Mouse (Mus musculus): ENCODE data around the gene Lrp6. TPM values are rescaled to one million over a fixed set of nuclear protein-coding genes. Genes with fewer than 3 reads are reported as not detected.

Gene Lrp6
- polyA plus RNA-seq, 1 experiment, result 39.6 TPM

GRCm38 (mm10) chr6:134454093-134454492, 112.7 kb downstream of the Lrp6 start:
- peaks cover 16% of the 10 kb centered on the region for H3K36me3 ChIP-seq (ENCODE audit: control insufficient read depth, insufficient read depth, low read length)
- DNase-seq, result no peak
- WGBS, result 87% methylated on average over 1 of the region's 1 CpGs
- no peaks in the 10 kb centered on the region for H3K4me1 ChIP-seq (ENCODE audit: control insufficient read depth, insufficient read depth, low read length)
- no peak overlapping the region for H3K4me3 ChIP-seq (ENCODE audit: insufficient read depth, low read depth, low read length)
- H3K27ac ChIP-seq (ENCODE audit: insufficient read depth, low read depth, low read length), result no peak overlapping the region
- TF ChIP-seq POLR2A (IDR thresholded peaks at IDR 0.05; ENCODE audit: low read depth, low read length) (no peak), CTCF (conservative IDR thresholded peaks at IDR 0.05; ENCODE audit: insufficient read depth, insufficient read length, low read depth, low read length) (peak; percentile 50)
- H3K27me3 ChIP-seq (replicated peaks; ENCODE audit: control insufficient read depth, insufficient read depth, low read length), result no peaks in the 10 kb centered on the region

GRCm38 (mm10) chr6:134450661-134451119, 116.1 kb downstream of the Lrp6 start:
- Histone ChIP-seq H3K4me3 (ENCODE audit: insufficient read depth, low read depth, low read length) (no peak overlapping the region), H3K4me1 (ENCODE audit: control insufficient read depth, insufficient read depth, low read length) (no peaks in the 10 kb centered on the region), H3K27me3 (replicated peaks; ENCODE audit: control insufficient read depth, insufficient read depth, low read length) (no peaks in the 10 kb centered on the region), H3K36me3 (ENCODE audit: control insufficient read depth, insufficient read depth, low read length) (peaks cover 16% of the 10 kb centered on the region), H3K27ac (ENCODE audit: insufficient read depth, low read depth, low read length) (no peak overlapping the region)
- 48% methylated on average over 14 of the region's 14 CpGs for WGBS
- TF ChIP-seq POLR2A (IDR thresholded peaks at IDR 0.05; ENCODE audit: low read depth, low read length), result no peak
- TF ChIP-seq CTCF (conservative IDR thresholded peaks at IDR 0.05; ENCODE audit: insufficient read depth, insufficient read length, low read depth, low read length), result no peak
- DNase-seq, result no peak

GRCm38 (mm10) chr6:134449958-134450357, 116.8 kb downstream of the Lrp6 start:
- Histone ChIP-seq H3K27ac (ENCODE audit: insufficient read depth, low read depth, low read length) (no peak overlapping the region), H3K4me1 (ENCODE audit: control insufficient read depth, insufficient read depth, low read length) (no peaks in the 10 kb centered on the region), H3K4me3 (ENCODE audit: insufficient read depth, low read depth, low read length) (no peak overlapping the region), H3K36me3 (ENCODE audit: control insufficient read depth, insufficient read depth, low read length) (peaks cover 16% of the 10 kb centered on the region), H3K27me3 (replicated peaks; ENCODE audit: control insufficient read depth, insufficient read depth, low read length) (no peaks in the 10 kb centered on the region)
- no peak for DNase-seq
- TF ChIP-seq CTCF (conservative IDR thresholded peaks at IDR 0.05; ENCODE audit: insufficient read depth, insufficient read length, low read depth, low read length) (no peak), POLR2A (IDR thresholded peaks at IDR 0.05; ENCODE audit: low read depth, low read length) (no peak)
- 60% methylated on average over 11 of the region's 11 CpGs for WGBS

GRCm38 (mm10) chr6:134448451-134448850, 118.3 kb downstream of the Lrp6 start:
- no peak overlapping the region for H3K27ac ChIP-seq (ENCODE audit: insufficient read depth, low read depth, low read length)
- no peaks in the 10 kb centered on the region for H3K27me3 ChIP-seq (replicated peaks; ENCODE audit: control insufficient read depth, insufficient read depth, low read length)
- no peak overlapping the region for H3K4me3 ChIP-seq (ENCODE audit: insufficient read depth, low read depth, low read length)
- peaks cover 5% of the 10 kb centered on the region; the same call in 1 of the 2 replicates for H3K4me1 ChIP-seq (ENCODE audit: control insufficient read depth, insufficient read depth, low read length)
- no peak for TF ChIP-seq POLR2A (IDR thresholded peaks at IDR 0.05; ENCODE audit: low read depth, low read length)
- TF ChIP-seq CTCF (conservative IDR thresholded peaks at IDR 0.05; ENCODE audit: insufficient read depth, insufficient read length, low read depth, low read length), result no peak
- DNase-seq, result no peak
- peaks cover 14% of the 10 kb centered on the region for H3K36me3 ChIP-seq (ENCODE audit: control insufficient read depth, insufficient read depth, low read length)
- WGBS, result 91% methylated on average over 12 of the region's 12 CpGs

- peaks cover 3% of the 10 kb centered on the region for H3K36me3 ChIP-seq (ENCODE audit: control insufficient read depth, insufficient read depth, low read length)
- H3K27ac ChIP-seq (ENCODE audit: insufficient read depth, low read depth, low read length), result peak overlapping the region; percentile 71
- no peak for DNase-seq
- peaks cover 7% of the 10 kb centered on the region; the same call in 1 of the 2 replicates for H3K4me1 ChIP-seq (ENCODE audit: control insufficient read depth, insufficient read depth, low read length)
- TF ChIP-seq POLR2A (IDR thresholded peaks at IDR 0.05; ENCODE audit: low read depth, low read length), result no peak
- TF ChIP-seq CTCF (conservative IDR thresholded peaks at IDR 0.05; ENCODE audit: insufficient read depth, insufficient read length, low read depth, low read length), result no peak
- WGBS, result 72% methylated on average over 5 of the region's 5 CpGs
- H3K27me3 ChIP-seq (replicated peaks; ENCODE audit: control insufficient read depth, insufficient read depth, low read length), result no peaks in the 10 kb centered on the region
- H3K4me3 ChIP-seq (ENCODE audit: insufficient read depth, low read depth, low read length), result no peak overlapping the region
Measured at GRCm38 (mm10) chr6:134443925-134444324, 122.8 kb downstream of the Lrp6 start.

- H3K4me1 ChIP-seq (ENCODE audit: control insufficient read depth, insufficient read depth, low read length), result peaks cover 7% of the 10 kb centered on the region; the same call in 1 of the 2 replicates
- no peak overlapping the region for H3K4me3 ChIP-seq (ENCODE audit: insufficient read depth, low read depth, low read length)
- TF ChIP-seq POLR2A (IDR thresholded peaks at IDR 0.05; ENCODE audit: low read depth, low read length), result no peak
- TF ChIP-seq CTCF (conservative IDR thresholded peaks at IDR 0.05; ENCODE audit: insufficient read depth, insufficient read length, low read depth, low read length), result no peak
- H3K36me3 ChIP-seq (ENCODE audit: control insufficient read depth, insufficient read depth, low read length), result peaks cover 2% of the 10 kb centered on the region
- 25% methylated on average over 9 of the region's 9 CpGs for WGBS
- peak; percentile 77 for DNase-seq
- H3K27ac ChIP-seq (ENCODE audit: insufficient read depth, low read depth, low read length), result peak overlapping the region; percentile 71
- no peaks in the 10 kb centered on the region for H3K27me3 ChIP-seq (replicated peaks; ENCODE audit: control insufficient read depth, insufficient read depth, low read length)
Measured at GRCm38 (mm10) chr6:134443198-134443904, 123.4 kb downstream of the Lrp6 start.

GRCm38 (mm10) chr6:134442219-134442618, 124.5 kb downstream of the Lrp6 start:
- WGBS, result 81% methylated on average over 5 of the region's 5 CpGs
- H3K36me3 ChIP-seq (ENCODE audit: control insufficient read depth, insufficient read depth, low read length), result peaks cover 2% of the 10 kb centered on the region
- no peak overlapping the region for H3K27ac ChIP-seq (ENCODE audit: insufficient read depth, low read depth, low read length)
- no peak for DNase-seq
- peaks cover 7% of the 10 kb centered on the region; the same call in 1 of the 2 replicates for H3K4me1 ChIP-seq (ENCODE audit: control insufficient read depth, insufficient read depth, low read length)
- no peak overlapping the region for H3K4me3 ChIP-seq (ENCODE audit: insufficient read depth, low read depth, low read length)
- H3K27me3 ChIP-seq (replicated peaks; ENCODE audit: control insufficient read depth, insufficient read depth, low read length), result no peaks in the 10 kb centered on the region
- TF ChIP-seq POLR2A (IDR thresholded peaks at IDR 0.05; ENCODE audit: low read depth, low read length), result no peak
- TF ChIP-seq CTCF (conservative IDR thresholded peaks at IDR 0.05; ENCODE audit: insufficient read depth, insufficient read length, low read depth, low read length), result no peak

Measured in kidney, adult 2 months (tissue).